Mouse (Mus musculus): ENCODE data around the gene Tmem72. TPM values are rescaled to one million over a fixed set of nuclear protein-coding genes. Genes with fewer than 3 reads are reported as not detected.

Tmem72 gene
- total and polyA plus RNA-seq, 3 experiments = 0.01 to 0.04 TPM; not detected in 1

GRCm38 (mm10) chr6:116677321-116677720 lies 39.4 kb downstream of the Tmem72 start:
- H3K27me3 ChIP-seq (ENCODE audit: control insufficient read depth in 1 of 2, insufficient read depth in 2 of 2, low read length in 2 of 2) = no peaks in the 10 kb centered on the region
- H3K4me1 ChIP-seq (ENCODE audit: control insufficient read depth in 1 of 2, insufficient read depth in 2 of 2, low read length in 2 of 2) = no peaks in the 10 kb centered on the region
- H3K79me2 ChIP-seq (ENCODE audit: control insufficient read depth, insufficient read depth, low read length, poor library complexity) = no peaks in the 10 kb centered on the region
- no peak overlapping the region for H3K4me3 ChIP-seq (ENCODE audit: control insufficient read depth in 1 of 2, insufficient read depth in 1 of 2, low read depth in 2 of 2, low read length in 2 of 2)
- no peak for DNase-seq (ENCODE audit: low read depth, low spot score)
- no peaks in the 10 kb centered on the region for H3K36me3 ChIP-seq (ENCODE audit: control insufficient read depth in 1 of 2, insufficient read depth in 2 of 2, low read length in 2 of 2)
- TF ChIP-seq ZC3H11A (IDR thresholded peaks at IDR 0.05; ENCODE audit: low read depth, low read length) (no peak), GABPA (IDR thresholded peaks at IDR 0.05; ENCODE audit: low read depth, low read length) (no peak), UBTF (IDR thresholded peaks at IDR 0.05; ENCODE audit: borderline replicate concordance, insufficient read depth, low read depth, low read length) (no peak), ZMIZ1 (IDR thresholded peaks at IDR 0.05; ENCODE audit: low read depth, low read length) (no peak), ZNF384 (IDR thresholded peaks at IDR 0.05; ENCODE audit: low read depth, low read length) (no peak), CHD1 (IDR thresholded peaks at IDR 0.05; ENCODE audit: low read depth, low read length) (no peak), RAD21 (IDR thresholded peaks at IDR 0.05; ENCODE audit: low read depth, low read length) (no peak), SIN3A (IDR thresholded peaks at IDR 0.05; ENCODE audit: low read length) (no peak), ZKSCAN1 (IDR thresholded peaks at IDR 0.05; ENCODE audit: low read depth, low read length) (no peak), TAL1 (IDR thresholded peaks at IDR 0.05; ENCODE audit: low read length) (no peak), CTCF (IDR thresholded peaks at IDR 0.05 in 2 of 3, conservative IDR thresholded peaks at IDR 0.05 in 1 of 3; ENCODE audit: control insufficient read depth in 1 of 3, insufficient read depth in 1 of 3, low read depth in 2 of 3, low read length in 3 of 3, poor library complexity in 1 of 3, severe bottlenecking in 1 of 3) (no peak), MEF2A (IDR thresholded peaks at IDR 0.05; ENCODE audit: extremely low read depth, insufficient replicate concordance, low read depth, low read length, poor library complexity, severe bottlenecking) (no peak), USF2 (IDR thresholded peaks at IDR 0.05; ENCODE audit: borderline replicate concordance in 1 of 2, insufficient read depth in 1 of 2, low read depth in 1 of 2, low read length in 2 of 2) (no peak), ETS1 (IDR thresholded peaks at IDR 0.05; ENCODE audit: low read depth, low read length) (no peak), MAFK (IDR thresholded peaks at IDR 0.05; ENCODE audit: borderline replicate concordance, low read depth, low read length) (no peak), JUND (IDR thresholded peaks at IDR 0.05; ENCODE audit: low read depth, low read length) (no peak), CHD2 (IDR thresholded peaks at IDR 0.05; ENCODE audit: low read length) (no peak), MYB (IDR thresholded peaks at IDR 0.05; ENCODE audit: low read depth, low read length) (no peak)
- H3K9me3 ChIP-seq (replicated peaks; ENCODE audit: insufficient read depth, low read length) = no peaks in the 10 kb centered on the region
- no peak overlapping the region for H3K27ac ChIP-seq (ENCODE audit: control insufficient read depth, low read depth, low read length)
- no peak overlapping the region for H3K9ac ChIP-seq (ENCODE audit: control insufficient read depth, low read depth, low read length, poor library complexity, severe bottlenecking)

GRCm38 (mm10) chr6:116676355-116676913 lies 40.3 kb downstream of the Tmem72 start:
- Histone ChIP-seq H3K4me1 (ENCODE audit: control insufficient read depth in 1 of 2, insufficient read depth in 2 of 2, low read length in 2 of 2) (no peaks in the 10 kb centered on the region), H3K27me3 (ENCODE audit: control insufficient read depth in 1 of 2, insufficient read depth in 2 of 2, low read length in 2 of 2) (no peaks in the 10 kb centered on the region), H3K9ac (ENCODE audit: control insufficient read depth, low read depth, low read length, poor library complexity, severe bottlenecking) (no peak overlapping the region), H3K36me3 (ENCODE audit: control insufficient read depth in 1 of 2, insufficient read depth in 2 of 2, low read length in 2 of 2) (no peaks in the 10 kb centered on the region), H3K79me2 (ENCODE audit: control insufficient read depth, insufficient read depth, low read length, poor library complexity) (no peaks in the 10 kb centered on the region), H3K4me3 (ENCODE audit: control insufficient read depth in 1 of 2, insufficient read depth in 1 of 2, low read depth in 2 of 2, low read length in 2 of 2) (no peak overlapping the region), H3K9me3 (replicated peaks; ENCODE audit: insufficient read depth, low read length) (no peaks in the 10 kb centered on the region), H3K27ac (ENCODE audit: control insufficient read depth, low read depth, low read length) (no peak overlapping the region)
- no peak for TF ChIP-seq KAT2A (conservative IDR thresholded peaks at IDR 0.05; ENCODE audit: low read depth, low read length)
- TF ChIP-seq ELF1 (IDR thresholded peaks at IDR 0.05; ENCODE audit: low read depth, low read length) = no peak
- TF ChIP-seq TAL1 (IDR thresholded peaks at IDR 0.05; ENCODE audit: low read length) = no peak
- no peak for TF ChIP-seq JUND (IDR thresholded peaks at IDR 0.05; ENCODE audit: low read depth, low read length)
- TF ChIP-seq ETS1 (IDR thresholded peaks at IDR 0.05; ENCODE audit: low read depth, low read length) = no peak
- no peak for TF ChIP-seq POLR2AphosphoS2 (IDR thresholded peaks at IDR 0.05; ENCODE audit: low read length)
- no peak for DNase-seq (ENCODE audit: low read depth, low spot score)
